Mouse (Mus musculus): ENCODE measurements around the gene Hoxb7. TPM values are rescaled to one million over a fixed set of nuclear protein-coding genes. Genes with fewer than 3 reads are reported as not detected.

Hoxb7 gene
- polyA plus RNA-seq (2012; rRNA removed) = 0.17 and 1.5 TPM in 2 replicates

GRCm38 (mm10) chr11:96285771-96286738, at the start of gene Hoxb7:
Hoxb7 (plus strand) TSS chr11:96286623.
- WGBS = 3% methylated on average over 43 of the region's 43 CpGs
- H3K4me1 ChIP-seq (ENCODE audit: control insufficient read depth, insufficient read depth, insufficient read length, low read length) = no peaks in the 10 kb centered on the region; the same call in 1 of the 2 replicates
- H3K36me3 ChIP-seq (ENCODE audit: control insufficient read depth, insufficient read depth, low read length) = no peaks in the 10 kb centered on the region
- H3K27ac ChIP-seq (ENCODE audit: insufficient read depth, low read depth, low read length) = peak within 1 kb of the TSS; percentile 57
- peak within 1 kb of the TSS; percentile 62 for H3K4me3 ChIP-seq (ENCODE audit: low read depth, low read length)
- TF ChIP-seq CTCF (IDR thresholded peaks at IDR 0.05; ENCODE audit: extremely low read depth, insufficient read length, insufficient replicate concordance, low read depth, low read length) = no peak
- 0 out of 2 replicates have a peak, but pooled peaks have one; percentile 12 for TF ChIP-seq POLR2A (IDR thresholded peaks at IDR 0.05; ENCODE audit: low read depth, low read length)
- H3K27me3 ChIP-seq (ENCODE audit: control insufficient read depth, insufficient read depth, low read length) = peaks cover 79% of the 10 kb centered on the region

- Histone ChIP-seq H3K36me3 (ENCODE audit: control insufficient read depth, insufficient read depth, low read length) (no peaks in the 10 kb centered on the region), H3K4me3 (ENCODE audit: low read depth, low read length) (no peak overlapping the region), H3K4me1 (ENCODE audit: control insufficient read depth, insufficient read depth, insufficient read length, low read length) (no peaks in the 10 kb centered on the region), H3K27me3 (ENCODE audit: control insufficient read depth, insufficient read depth, low read length) (0 out of 2 replicates have a peak, but pooled peaks cover 7% of the 10 kb centered on the region), H3K27ac (ENCODE audit: insufficient read depth, low read depth, low read length) (no peak overlapping the region)
- TF ChIP-seq POLR2A (IDR thresholded peaks at IDR 0.05; ENCODE audit: low read depth, low read length) (no peak), CTCF (IDR thresholded peaks at IDR 0.05; ENCODE audit: extremely low read depth, insufficient read length, insufficient replicate concordance, low read depth, low read length) (peak; percentile 72; the same call in 1 of the 2 replicates)
- 1% methylated on average over 7 of the region's 7 CpGs for WGBS
These were observed 46.2 kb upstream of the Hoxb7 start for GRCm38 (mm10) chr11:96240211-96240610.

- TF ChIP-seq POLR2A (IDR thresholded peaks at IDR 0.05; ENCODE audit: low read depth, low read length) (no peak), CTCF (IDR thresholded peaks at IDR 0.05; ENCODE audit: extremely low read depth, insufficient read length, insufficient replicate concordance, low read depth, low read length) (no peak)
- no peaks in the 10 kb centered on the region for H3K4me1 ChIP-seq (ENCODE audit: control insufficient read depth, insufficient read depth, insufficient read length, low read length)
- H3K27me3 ChIP-seq (ENCODE audit: control insufficient read depth, insufficient read depth, low read length) = peaks cover 55% of the 10 kb centered on the region
- H3K27ac ChIP-seq (ENCODE audit: insufficient read depth, low read depth, low read length) = no peak overlapping the region
- no peak overlapping the region; the same call in 1 of the 2 replicates for H3K4me3 ChIP-seq (ENCODE audit: low read depth, low read length)
- no peaks in the 10 kb centered on the region for H3K36me3 ChIP-seq (ENCODE audit: control insufficient read depth, insufficient read depth, low read length)
- 5% methylated on average over 14 of the region's 14 CpGs for WGBS
These were observed 35.5 kb upstream of the Hoxb7 start for GRCm38 (mm10) chr11:96250901-96251300.

- Histone ChIP-seq H3K27ac (ENCODE audit: insufficient read depth, low read depth, low read length) (no peak overlapping the region), H3K4me1 (ENCODE audit: control insufficient read depth, insufficient read depth, insufficient read length, low read length) (no peaks in the 10 kb centered on the region), H3K27me3 (ENCODE audit: control insufficient read depth, insufficient read depth, low read length) (peaks cover 62% of the 10 kb centered on the region), H3K36me3 (ENCODE audit: control insufficient read depth, insufficient read depth, low read length) (no peaks in the 10 kb centered on the region), H3K4me3 (ENCODE audit: low read depth, low read length) (peak overlapping the region; percentile 16; the same call in 1 of the 2 replicates)
- TF ChIP-seq POLR2A (IDR thresholded peaks at IDR 0.05; ENCODE audit: low read depth, low read length) = no peak
- TF ChIP-seq CTCF (IDR thresholded peaks at IDR 0.05; ENCODE audit: extremely low read depth, insufficient read length, insufficient replicate concordance, low read depth, low read length) = no peak
- 4% methylated on average over 46 of the region's 46 CpGs for WGBS
These were observed 34.9 kb upstream of the Hoxb7 start for GRCm38 (mm10) chr11:96251480-96252031.

- H3K36me3 ChIP-seq (ENCODE audit: control insufficient read depth, insufficient read depth, low read length) = no peaks in the 10 kb centered on the region
- H3K4me1 ChIP-seq (ENCODE audit: control insufficient read depth, insufficient read depth, insufficient read length, low read length) = no peaks in the 10 kb centered on the region
- TF ChIP-seq CTCF (IDR thresholded peaks at IDR 0.05; ENCODE audit: extremely low read depth, insufficient read length, insufficient replicate concordance, low read depth, low read length) (no peak), POLR2A (IDR thresholded peaks at IDR 0.05; ENCODE audit: low read depth, low read length) (no peak)
- WGBS = 14% methylated on average over 12 of the region's 12 CpGs
- no peak overlapping the region for H3K4me3 ChIP-seq (ENCODE audit: low read depth, low read length)
- peaks cover 72% of the 10 kb centered on the region for H3K27me3 ChIP-seq (ENCODE audit: control insufficient read depth, insufficient read depth, low read length)
- no peak overlapping the region for H3K27ac ChIP-seq (ENCODE audit: insufficient read depth, low read depth, low read length)
These were observed 33.8 kb upstream of the Hoxb7 start for GRCm38 (mm10) chr11:96252541-96253120.

- Histone ChIP-seq H3K4me3 (ENCODE audit: low read depth, low read length) (no peak overlapping the region), H3K4me1 (ENCODE audit: control insufficient read depth, insufficient read depth, insufficient read length, low read length) (no peaks in the 10 kb centered on the region), H3K36me3 (ENCODE audit: control insufficient read depth, insufficient read depth, low read length) (no peaks in the 10 kb centered on the region), H3K27ac (ENCODE audit: insufficient read depth, low read depth, low read length) (no peak overlapping the region), H3K27me3 (ENCODE audit: control insufficient read depth, insufficient read depth, low read length) (peaks cover 84% of the 10 kb centered on the region)
- 6% methylated on average over 11 of the region's 11 CpGs for WGBS
- TF ChIP-seq CTCF (IDR thresholded peaks at IDR 0.05; ENCODE audit: extremely low read depth, insufficient read length, insufficient replicate concordance, low read depth, low read length) = no peak
- TF ChIP-seq POLR2A (IDR thresholded peaks at IDR 0.05; ENCODE audit: low read depth, low read length) = no peak
These were observed 32.2 kb upstream of the Hoxb7 start for GRCm38 (mm10) chr11:96254221-96254620.
